In the genomic region with DNA sequence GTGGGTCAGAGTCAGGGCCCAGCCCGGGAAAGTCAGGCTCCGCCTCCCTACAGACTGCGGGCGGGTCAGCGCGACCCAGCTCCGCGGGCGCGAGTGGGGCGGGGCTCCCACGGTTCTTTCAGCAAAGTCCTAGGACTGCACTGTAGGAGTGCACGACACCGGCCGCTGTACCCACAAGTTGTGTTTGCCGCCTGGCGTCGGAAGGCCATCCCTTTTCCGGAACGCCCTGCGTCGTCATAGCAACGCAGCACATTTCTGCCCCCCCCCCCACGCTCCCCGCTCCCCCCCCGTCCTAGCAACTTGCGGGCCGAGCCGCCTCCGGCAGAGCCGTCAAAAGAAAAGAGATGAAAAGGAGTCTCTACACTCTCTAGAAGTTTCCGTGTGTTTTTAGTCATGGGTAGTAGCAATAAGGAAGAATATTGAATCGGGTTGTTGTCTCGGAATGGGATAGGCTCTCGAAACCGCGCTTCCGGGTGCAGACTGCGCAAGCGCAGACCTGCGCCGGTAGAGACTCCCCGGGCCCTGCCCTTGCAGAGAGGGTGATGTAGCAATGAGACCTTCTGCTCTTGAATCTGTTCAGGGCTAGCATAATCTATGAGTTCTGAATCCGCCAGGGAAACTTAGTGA, we compare ENCODE assay signal across 8 mouse cellular contexts. TPM values are rescaled to one million over a fixed set of nuclear protein-coding genes. Genes with fewer than 3 reads are reported as not detected.
DNase-seq lines count a peak whose midpoint lies in the region; ATAC-seq lines count a peak whose summit lies in the region.

A gene (minus strand): TSS at position 489 of the 627 bp plus-strand sequence.

- H3K27me3 ChIP-seq in intestine, embryonic 14.5 days (replicated peaks; ENCODE audit: control insufficient read depth, insufficient read depth, low read length): no peaks in the 10 kb centered on the region

- intact Hi-C loops in gastrocnemius, postnatal 14 days (cut with DNase I; ENCODE audit: low total_unique reads): loop anchor here (10.0 kb wide), 1 partner anchor 204 kb away; no protein-coding TSS in a partner anchor
- intact Hi-C loops in left cerebral cortex, postnatal 14 days (cut with DNase I): loop anchor here (2.0 kb wide), 1 partner anchor 54 kb away; a partner anchor contains a TSS

- under 1% methylated on average over 44 of the region's 44 CpGs for WGBS in intestine, embryonic 14.5 days

- H3K9ac ChIP-seq in intestine, embryonic 14.5 days (ENCODE audit: low read length): peak within 1 kb of the TSS; percentile 55

- H3K4me1 ChIP-seq in intestine, embryonic 14.5 days (replicated peaks; ENCODE audit: control insufficient read depth, insufficient read depth, low read length): no peaks in the 10 kb centered on the region; the same call in 1 of the 2 replicates

- ATAC-seq in intestine, embryonic 14.5 days (replicated peaks; ENCODE audit: low FRiP score, low TSS enrichment, low read depth): peak; percentile 89

- DNase-seq in adipocyte (ENCODE audit: low spot score): peak; percentile 81
- DNase-seq in embryo, embryonic 10 days (ENCODE audit: low spot score): peak; percentile 87
- DNase-seq in gastrocnemius, postnatal 14 days: peak; percentile 84
- peak; percentile 86 for DNase-seq in intestine, embryonic 14.5 days (ENCODE audit: low spot score)
- DNase-seq in left cerebral cortex, postnatal 14 days (ENCODE audit: low spot score in 2 of 2): peak; percentile 81 to 82
- peak; percentile 92 for DNase-seq in mesoderm, embryonic 11.5 days (ENCODE audit: low read depth, low spot score)
- peak; percentile 72 to 81 for DNase-seq in right cerebral cortex, postnatal 36 days (ENCODE audit: low spot score in 2 of 2)
- DNase-seq in yolk sac, embryonic 10.5 days (ENCODE audit: low spot score): peak; percentile 89

- H3K36me3 ChIP-seq in intestine, embryonic 14.5 days (ENCODE audit: control insufficient read depth, insufficient read depth, low read length): no peaks in the 10 kb centered on the region

- H3K9me3 ChIP-seq in intestine, embryonic 14.5 days (ENCODE audit: control insufficient read depth, low read length): no peaks in the 10 kb centered on the region

- H3K27ac ChIP-seq in intestine, embryonic 14.5 days (ENCODE audit: low read depth): peak within 1 kb of the TSS; percentile 51; the same call in 1 of the 2 replicates

- H3K4me2 ChIP-seq in intestine, embryonic 14.5 days (ENCODE audit: low read length): peak within 1 kb of the TSS; percentile 52

- peak within 1 kb of the TSS; percentile 62 for H3K4me3 ChIP-seq in intestine, embryonic 14.5 days (ENCODE audit: low read depth, low read length)

RNA-seq across cellular contexts. Expression of the gene that starts here (rescaled TPM):
- total RNA-seq in gastrocnemius, postnatal 14 days (2021): not detected
- polyA plus RNA-seq in intestine, embryonic 14.5 days (2014; fragmentation: Nextera tagmentation; extraction: Ambion mirVana): 0.12 and 0.27 TPM in 2 replicates
- under 1 TPM; 0.31 to 0.61 TPM for total RNA-seq in left cerebral cortex, postnatal 14 days (2021)

Comparison
In these comparisons a context has a peak if more than half of its experiments do, and no peak if none do; other contexts are left out.
1. Peak in every context shown above with its lines: DNase-seq, ATAC-seq, H3K4me3 ChIP-seq and H3K27ac ChIP-seq.
2. Peak in DNase-seq in gastrocnemius, postnatal 14 days; RNA of the gene not detected or under 1 TPM.
3. Peak in DNase-seq, ATAC-seq, H3K4me3 ChIP-seq, H3K27ac ChIP-seq, H3K9ac ChIP-seq and H3K4me2 ChIP-seq in intestine, embryonic 14.5 days; RNA of the gene not detected or under 1 TPM.
4. Peak in DNase-seq in left cerebral cortex, postnatal 14 days; RNA of the gene not detected or under 1 TPM.